Mouse (Mus musculus) ovary, adult 18-20 months (tissue): Measurements from ENCODE around the gene Mmachc.
A peak's percentile ranks its signal among the peaks of the same experiment; 100 is the strongest.

ENCODE experiments used
- DNase-seq: peaks from one replicate; pipeline ENCODE4 v3.0.0; 2022; ENCODE audit warnings: low spot score, mixed read lengths

Gene Mmachc

GRCm38 (mm10) chr4:116708201-116708764 is at the start of gene Mmachc, which contains the start of gene Ccdc163:
Gene Mmachc, minus strand, starts transcription at chr4:116708406.
Gene Ccdc163, plus strand, starts transcription at chr4:116708509.
- DNase-seq: peak; percentile 92

- no peak for DNase-seq
Observed at GRCm38 (mm10) chr4:116749750-116750149, 41.5 kb upstream of the Mmachc start.

- DNase-seq: no peak
Observed at GRCm38 (mm10) chr4:116738972-116739751, 31.0 kb upstream of the Mmachc start.

- DNase-seq: no peak
Observed at GRCm38 (mm10) chr4:116734996-116735395, 26.8 kb upstream of the Mmachc start.

GRCm38 (mm10) chr4:116732355-116732754 is 24.1 kb upstream of the Mmachc start:
- no peak for DNase-seq

GRCm38 (mm10) chr4:116731077-116731476 is 22.9 kb upstream of the Mmachc start:
- DNase-seq: no peak

GRCm38 (mm10) chr4:116729532-116729931 is 21.3 kb upstream of the Mmachc start:
- no peak for DNase-seq

- DNase-seq: no peak
Observed at GRCm38 (mm10) chr4:116727401-116727800, 19.2 kb upstream of the Mmachc start.

GRCm38 (mm10) chr4:116725444-116725843 is 17.2 kb upstream of the Mmachc start:
- no peak for DNase-seq

- no peak for DNase-seq
Observed at GRCm38 (mm10) chr4:116722230-116722629, 14.0 kb upstream of the Mmachc start.

- no peak for DNase-seq
Observed at GRCm38 (mm10) chr4:116721098-116721628, 13.0 kb upstream of the Mmachc start.

- peak; percentile 94 for DNase-seq
Observed at GRCm38 (mm10) chr4:116720343-116721097, 12.3 kb upstream of the Mmachc start, which contains the start of gene Tesk2. Gene Tesk2, plus strand, starts transcription at chr4:116720948.

- DNase-seq: peak; percentile 43
Observed at GRCm38 (mm10) chr4:116719396-116719795, 11.2 kb upstream of the Mmachc start.

- no peak for DNase-seq
Observed at GRCm38 (mm10) chr4:116712536-116712935, 4.3 kb upstream of the Mmachc start.

- no peak for DNase-seq
Observed at GRCm38 (mm10) chr4:116710154-116710553, 1.9 kb upstream of the Mmachc start.

- DNase-seq: no peak
Observed at GRCm38 (mm10) chr4:116708791-116709390, 685 bp upstream of the Mmachc start.

GRCm38 (mm10) chr4:116707666-116708065 is 540 bp downstream of the Mmachc start:
- DNase-seq: no peak

- no peak for DNase-seq
Observed at GRCm38 (mm10) chr4:116703804-116704203, 4.4 kb downstream of the Mmachc start.

GRCm38 (mm10) chr4:116700964-116701363 is 7.2 kb downstream of the Mmachc start:
- no peak for DNase-seq

GRCm38 (mm10) chr4:116698693-116699342 is 9.4 kb downstream of the Mmachc start:
- no peak for DNase-seq

- DNase-seq: no peak
Observed at GRCm38 (mm10) chr4:116693785-116694184, 14.4 kb downstream of the Mmachc start.
